Mouse (Mus musculus): ENCODE measurements around the gene Znrf3. TPM values are rescaled to one million over a fixed set of nuclear protein-coding genes. Genes with fewer than 3 reads are reported as not detected.

Gene Znrf3
- polyA plus RNA-seq, 1 experiment from 2014 or later, result 7.3 TPM

GRCm38 (mm10) chr11:5444234-5444598 lies 431 bp downstream of the Znrf3 start:
- no peaks in the 10 kb centered on the region for H3K36me3 ChIP-seq (ENCODE audit: control insufficient read depth, insufficient read depth, low read length)
- H3K27me3 ChIP-seq (replicated peaks; ENCODE audit: control insufficient read depth, insufficient read depth, low read length), result no peaks in the 10 kb centered on the region
- H3K4me3 ChIP-seq (ENCODE audit: low read length), result peak overlapping the region; percentile 91
- peak overlapping the region; percentile 83 for H3K27ac ChIP-seq (ENCODE audit: low read length)
- 1% methylated on average over 18 of the region's 57 CpGs for WGBS
- ATAC-seq, result peak; percentile 58
- H3K4me1 ChIP-seq (ENCODE audit: control insufficient read depth, insufficient read depth, low read length), result peaks cover 24% of the 10 kb centered on the region
- peak overlapping the region; percentile 89 for H3K9ac ChIP-seq (ENCODE audit: low read depth, low read length)
- H3K9me3 ChIP-seq (ENCODE audit: control insufficient read depth, low read length), result no peaks in the 10 kb centered on the region
- H3K4me2 ChIP-seq (ENCODE audit: low read depth, low read length), result peak overlapping the region; percentile 96

- Histone ChIP-seq H3K27ac (ENCODE audit: low read length) (peak overlapping the region; percentile 83), H3K36me3 (ENCODE audit: control insufficient read depth, insufficient read depth, low read length) (no peaks in the 10 kb centered on the region), H3K9me3 (ENCODE audit: control insufficient read depth, low read length) (no peaks in the 10 kb centered on the region), H3K4me3 (ENCODE audit: low read length) (peak overlapping the region; percentile 91), H3K27me3 (replicated peaks; ENCODE audit: control insufficient read depth, insufficient read depth, low read length) (no peaks in the 10 kb centered on the region), H3K4me1 (ENCODE audit: control insufficient read depth, insufficient read depth, low read length) (peaks cover 24% of the 10 kb centered on the region), H3K9ac (ENCODE audit: low read depth, low read length) (peak overlapping the region; percentile 89), H3K4me2 (ENCODE audit: low read depth, low read length) (peak overlapping the region; percentile 96)
- whole genome bisulfite sequencing, result 2% methylated on average over 38 of the region's 38 CpGs
- no peak for ATAC-seq
Measured at GRCm38 (mm10) chr11:5443511-5444233, 975 bp downstream of the Znrf3 start.

- 23% methylated on average over 3 of the region's 3 CpGs for WGBS
- Histone ChIP-seq H3K4me2 (ENCODE audit: low read depth, low read length) (peak overlapping the region; percentile 96), H3K9me3 (ENCODE audit: control insufficient read depth, low read length) (no peaks in the 10 kb centered on the region), H3K36me3 (ENCODE audit: control insufficient read depth, insufficient read depth, low read length) (no peaks in the 10 kb centered on the region), H3K4me1 (ENCODE audit: control insufficient read depth, insufficient read depth, low read length) (peaks cover 24% of the 10 kb centered on the region), H3K27ac (ENCODE audit: low read length) (no peak overlapping the region), H3K9ac (ENCODE audit: low read depth, low read length) (peak overlapping the region; percentile 51; the same call in 1 of the 2 replicates), H3K4me3 (ENCODE audit: low read length) (peak overlapping the region; percentile 91), H3K27me3 (replicated peaks; ENCODE audit: control insufficient read depth, insufficient read depth, low read length) (no peaks in the 10 kb centered on the region)
- ATAC-seq, result no peak
Measured at GRCm38 (mm10) chr11:5442590-5443021, 2.0 kb downstream of the Znrf3 start.

DNA sequence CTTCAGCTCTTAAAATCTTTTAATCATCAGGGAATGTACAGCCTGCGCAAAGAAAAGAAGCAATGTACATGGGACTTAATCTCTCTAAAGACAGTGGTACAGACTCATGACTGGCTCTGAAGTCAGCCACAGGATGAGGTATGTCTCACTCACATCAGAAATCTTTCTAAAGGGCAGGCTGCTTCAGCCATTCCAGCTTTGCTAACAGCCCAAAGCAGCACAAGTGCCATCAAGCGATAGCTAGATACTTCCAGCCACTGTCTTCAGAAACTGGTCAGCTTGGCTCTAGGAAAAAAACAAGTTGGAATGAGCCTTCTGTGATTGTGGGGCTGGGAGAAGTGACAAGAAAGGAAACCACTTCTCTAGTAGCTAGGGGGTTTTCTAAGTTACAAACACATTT lies 7.0 kb downstream of the Znrf3 start:
- H3K27ac ChIP-seq (ENCODE audit: low read length), result no peak overlapping the region
- 84% methylated on average over 2 of the region's 2 CpGs for WGBS
- no peaks in the 10 kb centered on the region for H3K36me3 ChIP-seq (ENCODE audit: control insufficient read depth, insufficient read depth, low read length)
- H3K4me2 ChIP-seq (ENCODE audit: low read depth, low read length), result no peak overlapping the region
- no peaks in the 10 kb centered on the region for H3K9me3 ChIP-seq (ENCODE audit: control insufficient read depth, low read length)
- no peak for ATAC-seq
- no peak overlapping the region for H3K9ac ChIP-seq (ENCODE audit: low read depth, low read length)
- no peak overlapping the region for H3K4me3 ChIP-seq (ENCODE audit: low read length)
- peaks cover 13% of the 10 kb centered on the region for H3K4me1 ChIP-seq (ENCODE audit: control insufficient read depth, insufficient read depth, low read length)
- H3K27me3 ChIP-seq (replicated peaks; ENCODE audit: control insufficient read depth, insufficient read depth, low read length), result no peaks in the 10 kb centered on the region

GRCm38 (mm10) chr11:5436988-5437387 lies 7.7 kb downstream of the Znrf3 start:
- Histone ChIP-seq H3K27me3 (replicated peaks; ENCODE audit: control insufficient read depth, insufficient read depth, low read length) (no peaks in the 10 kb centered on the region), H3K36me3 (ENCODE audit: control insufficient read depth, insufficient read depth, low read length) (no peaks in the 10 kb centered on the region), H3K4me3 (ENCODE audit: low read length) (no peak overlapping the region), H3K4me2 (ENCODE audit: low read depth, low read length) (no peak overlapping the region), H3K9ac (ENCODE audit: low read depth, low read length) (no peak overlapping the region), H3K27ac (ENCODE audit: low read length) (no peak overlapping the region), H3K9me3 (ENCODE audit: control insufficient read depth, low read length) (no peaks in the 10 kb centered on the region), H3K4me1 (ENCODE audit: control insufficient read depth, insufficient read depth, low read length) (peaks cover 10% of the 10 kb centered on the region)
- ATAC-seq, result no peak

- no peak overlapping the region for H3K4me3 ChIP-seq (ENCODE audit: low read length)
- no peaks in the 10 kb centered on the region for H3K36me3 ChIP-seq (ENCODE audit: control insufficient read depth, insufficient read depth, low read length)
- no peaks in the 10 kb centered on the region for H3K9me3 ChIP-seq (ENCODE audit: control insufficient read depth, low read length)
- H3K27me3 ChIP-seq (replicated peaks; ENCODE audit: control insufficient read depth, insufficient read depth, low read length), result no peaks in the 10 kb centered on the region
- H3K9ac ChIP-seq (ENCODE audit: low read depth, low read length), result no peak overlapping the region
- ATAC-seq, result no peak
- no peak overlapping the region for H3K4me2 ChIP-seq (ENCODE audit: low read depth, low read length)
- WGBS, result 87% methylated on average over 1 of the region's 1 CpGs
- H3K4me1 ChIP-seq (ENCODE audit: control insufficient read depth, insufficient read depth, low read length), result peaks cover 8% of the 10 kb centered on the region
- H3K27ac ChIP-seq (ENCODE audit: low read length), result no peak overlapping the region
Measured at GRCm38 (mm10) chr11:5435493-5435892, 9.2 kb downstream of the Znrf3 start.

DNA sequence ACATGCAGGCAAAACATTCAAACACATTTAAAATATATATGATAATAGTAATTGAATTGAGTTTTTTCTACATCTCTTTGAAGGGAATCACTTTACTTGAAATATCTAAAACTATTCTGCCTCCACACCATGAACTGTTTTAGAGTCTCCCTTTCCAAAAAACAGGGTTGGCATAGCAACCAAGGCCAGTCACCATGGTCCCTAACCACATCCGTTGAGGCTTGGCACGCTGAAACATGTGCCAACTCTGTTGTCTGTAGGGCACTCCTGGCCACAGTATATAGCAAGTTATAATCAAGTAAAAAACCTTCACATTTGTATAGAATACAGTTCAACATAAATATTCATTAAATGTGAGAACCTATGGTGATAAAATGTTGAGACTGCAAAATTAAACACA lies 12.3 kb downstream of the Znrf3 start:
- WGBS, result 73% methylated on average over 2 of the region's 2 CpGs
- peaks cover 2% of the 10 kb centered on the region; the same call in 1 of the 2 replicates for H3K4me1 ChIP-seq (ENCODE audit: control insufficient read depth, insufficient read depth, low read length)
- H3K4me2 ChIP-seq (ENCODE audit: low read depth, low read length), result no peak overlapping the region
- H3K9me3 ChIP-seq (ENCODE audit: control insufficient read depth, low read length), result no peaks in the 10 kb centered on the region
- ATAC-seq, result no peak
- H3K4me3 ChIP-seq (ENCODE audit: low read length), result no peak overlapping the region
- no peak overlapping the region for H3K27ac ChIP-seq (ENCODE audit: low read length)
- no peaks in the 10 kb centered on the region for H3K27me3 ChIP-seq (replicated peaks; ENCODE audit: control insufficient read depth, insufficient read depth, low read length)
- H3K9ac ChIP-seq (ENCODE audit: low read depth, low read length), result no peak overlapping the region
- no peaks in the 10 kb centered on the region for H3K36me3 ChIP-seq (ENCODE audit: control insufficient read depth, insufficient read depth, low read length)

GRCm38 (mm10) chr11:5430863-5431262 lies 13.8 kb downstream of the Znrf3 start:
- Histone ChIP-seq H3K4me3 (ENCODE audit: low read length) (no peak overlapping the region), H3K9me3 (ENCODE audit: control insufficient read depth, low read length) (no peaks in the 10 kb centered on the region), H3K27me3 (replicated peaks; ENCODE audit: control insufficient read depth, insufficient read depth, low read length) (no peaks in the 10 kb centered on the region), H3K36me3 (ENCODE audit: control insufficient read depth, insufficient read depth, low read length) (no peaks in the 10 kb centered on the region), H3K4me1 (ENCODE audit: control insufficient read depth, insufficient read depth, low read length) (peaks cover 5% of the 10 kb centered on the region), H3K4me2 (ENCODE audit: low read depth, low read length) (no peak overlapping the region), H3K27ac (ENCODE audit: low read length) (no peak overlapping the region), H3K9ac (ENCODE audit: low read depth, low read length) (no peak overlapping the region)
- no peak for ATAC-seq
- WGBS, result 53% methylated on average over 1 of the region's 1 CpGs

- Histone ChIP-seq H3K27me3 (replicated peaks; ENCODE audit: control insufficient read depth, insufficient read depth, low read length) (no peaks in the 10 kb centered on the region), H3K9ac (ENCODE audit: low read depth, low read length) (no peak overlapping the region), H3K36me3 (ENCODE audit: control insufficient read depth, insufficient read depth, low read length) (no peaks in the 10 kb centered on the region), H3K9me3 (ENCODE audit: control insufficient read depth, low read length) (no peaks in the 10 kb centered on the region), H3K27ac (ENCODE audit: low read length) (no peak overlapping the region), H3K4me1 (ENCODE audit: control insufficient read depth, insufficient read depth, low read length) (peaks cover 5% of the 10 kb centered on the region), H3K4me3 (ENCODE audit: low read length) (no peak overlapping the region), H3K4me2 (ENCODE audit: low read depth, low read length) (no peak overlapping the region)
- no peak for ATAC-seq
- 84% methylated on average over 4 of the region's 4 CpGs for WGBS
Measured at GRCm38 (mm10) chr11:5429396-5430190, 15.1 kb downstream of the Znrf3 start.

Measured in intestine, embryonic 16.5 days (tissue).